Mouse (Mus musculus): ENCODE data around the gene Cd37. TPM values are rescaled to one million over a fixed set of nuclear protein-coding genes. Genes with fewer than 3 reads are reported as not detected.
"Not testable (repeated sequence)": the region's sequence is repeated elsewhere in the genome, so short reads cannot be mapped to it uniquely, and the experiment has no call there.

The Cd37 gene
- polyA plus RNA-seq, 1 experiment: 1,116 TPM

- H3K27ac ChIP-seq (ENCODE audit: insufficient read depth, low read length): no peak overlapping the region
- WGBS: 81% methylated on average over 3 of the region's 3 CpGs
- DNase-seq (ENCODE audit: low read depth in 1 of 2, low spot score in 2 of 2): no peak
- H3K36me3 ChIP-seq (ENCODE audit: control insufficient read depth, insufficient read depth, low read length): no peaks in the 10 kb centered on the region
- no peak for TF ChIP-seq POLR2A (IDR thresholded peaks at IDR 0.05; ENCODE audit: low read depth, low read length)
- TF ChIP-seq CTCF (IDR thresholded peaks at IDR 0.05; ENCODE audit: extremely low read depth, insufficient read depth, insufficient read length, insufficient replicate concordance): no peak
- no peaks in the 10 kb centered on the region for H3K4me1 ChIP-seq (ENCODE audit: control insufficient read depth, insufficient read depth, insufficient read length)
- H3K27me3 ChIP-seq (ENCODE audit: control insufficient read depth, insufficient read depth, low read length): no peaks in the 10 kb centered on the region
- H3K4me3 ChIP-seq (ENCODE audit: extremely low read depth, insufficient read depth, insufficient read length): no peak overlapping the region
These were observed 25.4 kb upstream of the Cd37 start for GRCm38 (mm10) chr7:45264348-45264747.

GRCm38 (mm10) chr7:45263006-45263607, 24.2 kb upstream of the Cd37 start:
- Histone ChIP-seq H3K4me1 (ENCODE audit: control insufficient read depth, insufficient read depth, insufficient read length) (no peaks in the 10 kb centered on the region), H3K4me3 (ENCODE audit: extremely low read depth, insufficient read depth, insufficient read length) (no peak overlapping the region), H3K27me3 (ENCODE audit: control insufficient read depth, insufficient read depth, low read length) (no peaks in the 10 kb centered on the region), H3K27ac (ENCODE audit: insufficient read depth, low read length) (no peak overlapping the region), H3K36me3 (ENCODE audit: control insufficient read depth, insufficient read depth, low read length) (no peaks in the 10 kb centered on the region)
- TF ChIP-seq POLR2A (IDR thresholded peaks at IDR 0.05; ENCODE audit: low read depth, low read length) (no peak), CTCF (IDR thresholded peaks at IDR 0.05; ENCODE audit: extremely low read depth, insufficient read depth, insufficient read length, insufficient replicate concordance) (no peak)
- no peak for DNase-seq (ENCODE audit: low read depth in 1 of 2, low spot score in 2 of 2)
- 84% methylated on average over 7 of the region's 7 CpGs for WGBS

- TF ChIP-seq POLR2A (IDR thresholded peaks at IDR 0.05; ENCODE audit: low read depth, low read length) (no peak), CTCF (IDR thresholded peaks at IDR 0.05; ENCODE audit: extremely low read depth, insufficient read depth, insufficient read length, insufficient replicate concordance) (no peak)
- WGBS: 60% methylated on average over 7 of the region's 7 CpGs
- DNase-seq (ENCODE audit: low read depth in 1 of 2, low spot score in 2 of 2): no peak
- Histone ChIP-seq H3K36me3 (ENCODE audit: control insufficient read depth, insufficient read depth, low read length) (no peaks in the 10 kb centered on the region), H3K27ac (ENCODE audit: insufficient read depth, low read length) (no peak overlapping the region), H3K4me1 (ENCODE audit: control insufficient read depth, insufficient read depth, insufficient read length) (no peaks in the 10 kb centered on the region), H3K27me3 (ENCODE audit: control insufficient read depth, insufficient read depth, low read length) (no peaks in the 10 kb centered on the region), H3K4me3 (ENCODE audit: extremely low read depth, insufficient read depth, insufficient read length) (no peak overlapping the region)
These were observed 23.4 kb upstream of the Cd37 start for GRCm38 (mm10) chr7:45262266-45262665.

- no peak overlapping the region for H3K4me3 ChIP-seq (ENCODE audit: extremely low read depth, insufficient read depth, insufficient read length)
- WGBS: 82% methylated on average over 8 of the region's 8 CpGs
- H3K36me3 ChIP-seq (ENCODE audit: control insufficient read depth, insufficient read depth, low read length): no peaks in the 10 kb centered on the region
- no peak overlapping the region for H3K27ac ChIP-seq (ENCODE audit: insufficient read depth, low read length)
- TF ChIP-seq CTCF (IDR thresholded peaks at IDR 0.05; ENCODE audit: extremely low read depth, insufficient read depth, insufficient read length, insufficient replicate concordance): no peak
- TF ChIP-seq POLR2A (IDR thresholded peaks at IDR 0.05; ENCODE audit: low read depth, low read length): no peak
- H3K27me3 ChIP-seq (ENCODE audit: control insufficient read depth, insufficient read depth, low read length): no peaks in the 10 kb centered on the region
- DNase-seq (ENCODE audit: low read depth in 1 of 2, low spot score in 2 of 2): no peak
- H3K4me1 ChIP-seq (ENCODE audit: control insufficient read depth, insufficient read depth, insufficient read length): no peaks in the 10 kb centered on the region
These were observed 20.4 kb upstream of the Cd37 start for GRCm38 (mm10) chr7:45259281-45259680.

GRCm38 (mm10) chr7:45257063-45257840, 18.3 kb upstream of the Cd37 start:
- 76% methylated on average over 11 of the region's 11 CpGs for WGBS
- DNase-seq (ENCODE audit: low read depth in 1 of 2, low spot score in 2 of 2): no peak
- H3K27ac ChIP-seq (ENCODE audit: insufficient read depth, low read length): no peak overlapping the region
- H3K4me1 ChIP-seq (ENCODE audit: control insufficient read depth, insufficient read depth, insufficient read length): no peaks in the 10 kb centered on the region
- TF ChIP-seq POLR2A (IDR thresholded peaks at IDR 0.05; ENCODE audit: low read depth, low read length): no peak
- no peak for TF ChIP-seq CTCF (IDR thresholded peaks at IDR 0.05; ENCODE audit: extremely low read depth, insufficient read depth, insufficient read length, insufficient replicate concordance)
- H3K4me3 ChIP-seq (ENCODE audit: extremely low read depth, insufficient read depth, insufficient read length): no peak overlapping the region
- no peaks in the 10 kb centered on the region for H3K27me3 ChIP-seq (ENCODE audit: control insufficient read depth, insufficient read depth, low read length)
- H3K36me3 ChIP-seq (ENCODE audit: control insufficient read depth, insufficient read depth, low read length): no peaks in the 10 kb centered on the region

GRCm38 (mm10) chr7:45255822-45256221, 16.9 kb upstream of the Cd37 start:
- H3K27ac ChIP-seq (ENCODE audit: insufficient read depth, low read length); DNase-seq (ENCODE audit: low read depth in 1 of 2, low spot score in 2 of 2); H3K4me1 ChIP-seq (ENCODE audit: control insufficient read depth, insufficient read depth, insufficient read length); H3K27me3 ChIP-seq (ENCODE audit: control insufficient read depth, insufficient read depth, low read length); H3K36me3 ChIP-seq (ENCODE audit: control insufficient read depth, insufficient read depth, low read length); H3K4me3 ChIP-seq (ENCODE audit: extremely low read depth, insufficient read depth, insufficient read length): not testable (repeated sequence)
- WGBS: 77% methylated on average over 6 of the region's 7 CpGs

GRCm38 (mm10) chr7:45253806-45254205, 14.9 kb upstream of the Cd37 start:
- 88% methylated on average over 8 of the region's 8 CpGs for WGBS
- TF ChIP-seq CTCF (IDR thresholded peaks at IDR 0.05; ENCODE audit: extremely low read depth, insufficient read depth, insufficient read length, insufficient replicate concordance): no peak
- no peak for TF ChIP-seq POLR2A (IDR thresholded peaks at IDR 0.05; ENCODE audit: low read depth, low read length)
- no peaks in the 10 kb centered on the region for H3K4me1 ChIP-seq (ENCODE audit: control insufficient read depth, insufficient read depth, insufficient read length)
- no peak for DNase-seq (ENCODE audit: low read depth in 1 of 2, low spot score in 2 of 2)
- no peak overlapping the region for H3K27ac ChIP-seq (ENCODE audit: insufficient read depth, low read length)
- H3K27me3 ChIP-seq (ENCODE audit: control insufficient read depth, insufficient read depth, low read length): no peaks in the 10 kb centered on the region
- no peak overlapping the region for H3K4me3 ChIP-seq (ENCODE audit: extremely low read depth, insufficient read depth, insufficient read length)
- H3K36me3 ChIP-seq (ENCODE audit: control insufficient read depth, insufficient read depth, low read length): no peaks in the 10 kb centered on the region

Measured in spleen, adult 2 months (tissue).